Mouse (Mus musculus): Measurements from ENCODE around the gene Nkain2.
"Not testable (repeated sequence)": the region's sequence is repeated elsewhere in the genome, so short reads cannot be mapped to it uniquely, and the experiment has no call there.

Gene Nkain2

DNA sequence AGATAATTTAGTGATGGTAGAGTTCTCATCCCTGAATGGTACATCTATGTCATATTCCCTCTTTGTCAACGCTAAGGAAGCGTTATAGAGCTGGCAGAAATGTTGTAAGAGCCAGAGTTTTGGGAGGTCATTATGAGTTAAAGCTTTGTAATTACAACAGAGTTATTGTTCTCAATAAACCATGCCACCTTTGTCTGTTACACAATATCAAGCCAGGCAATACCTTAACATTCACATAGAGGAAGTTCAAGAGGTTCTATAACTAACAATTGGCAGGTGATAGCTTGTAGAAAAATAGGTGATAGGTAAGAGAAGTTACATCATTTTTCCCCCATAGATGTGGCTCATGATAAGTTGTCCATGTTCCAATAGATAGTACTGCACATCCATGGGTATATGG is 832.0 kb downstream of the Nkain2 start:
- DNase-seq (ENCODE audit: low spot score in 2 of 2) = no peak

DNA sequence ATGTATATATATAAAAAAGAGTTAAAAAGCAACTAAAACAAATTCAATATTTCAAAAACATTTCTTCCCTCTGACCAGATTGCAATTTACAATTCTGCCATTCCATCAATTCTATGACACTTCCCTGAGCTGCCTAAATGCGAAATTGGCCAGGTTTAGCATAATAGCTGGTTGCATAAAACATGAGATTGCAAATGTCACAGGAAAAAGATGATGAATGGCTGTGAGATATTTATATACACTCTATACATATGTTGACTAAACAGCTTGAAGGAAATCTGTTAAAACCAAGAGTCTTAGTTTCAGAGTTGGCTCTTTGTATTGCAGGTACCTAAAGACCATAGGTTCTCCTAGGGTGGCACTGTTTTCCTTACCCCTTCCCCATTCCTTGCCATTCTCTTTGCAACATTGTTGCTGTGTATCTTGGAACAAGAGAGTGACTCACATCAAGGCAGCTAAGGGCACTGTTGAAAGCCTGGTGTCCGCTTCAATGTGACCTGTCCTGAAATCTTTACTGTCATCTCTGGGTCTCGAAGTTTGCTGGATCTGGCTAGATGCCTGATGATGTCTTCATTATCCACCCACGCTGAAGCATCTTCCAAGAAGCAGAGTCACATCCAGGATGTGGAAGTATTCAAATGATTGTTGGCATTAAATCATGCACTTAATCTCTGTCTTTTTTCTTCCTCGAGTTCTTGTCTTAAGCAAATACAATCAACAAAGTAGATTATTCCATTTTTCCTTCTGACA is 837.5 kb downstream of the Nkain2 start:
- no peak for DNase-seq (ENCODE audit: low spot score in 2 of 2)

DNA sequence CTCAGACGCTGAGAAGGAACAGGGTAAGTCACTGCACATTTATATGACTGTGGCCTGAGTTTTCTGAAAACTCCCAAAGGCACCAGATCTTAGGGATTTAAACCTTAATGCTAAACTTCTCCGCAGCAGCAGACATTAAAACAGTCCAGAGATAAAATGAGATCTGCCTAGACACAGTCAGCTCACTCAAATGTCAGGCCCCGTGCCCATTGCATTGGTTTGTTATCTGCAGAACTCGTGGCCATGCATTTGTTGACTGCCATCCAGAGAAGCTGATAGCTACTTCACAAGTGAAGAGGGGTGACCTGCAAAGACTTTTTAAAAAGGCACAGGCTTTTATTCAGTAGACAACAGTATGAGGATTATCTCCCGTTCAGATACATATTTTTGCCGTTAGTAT is 838.2 kb downstream of the Nkain2 start:
- DNase-seq (ENCODE audit: low spot score in 2 of 2) = no peak

DNA sequence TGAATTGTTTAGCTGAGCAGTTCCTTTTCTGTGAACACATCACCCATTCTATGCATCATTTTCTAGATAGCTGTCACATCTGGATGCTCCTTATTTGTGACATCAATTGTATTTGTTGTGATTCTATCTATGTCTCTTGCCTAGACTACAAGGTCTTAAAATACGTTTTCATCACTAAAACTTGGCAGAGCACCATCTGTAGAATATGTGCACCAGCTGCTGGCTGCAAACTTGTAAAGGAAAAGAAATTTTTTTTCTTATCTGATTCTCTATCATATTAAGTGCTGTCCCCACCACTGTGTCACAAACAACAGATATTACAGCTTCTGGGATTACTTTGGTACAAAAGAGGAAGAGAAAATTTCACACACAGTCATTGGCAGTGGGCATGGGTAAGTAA is 860.3 kb downstream of the Nkain2 start:
- no peak for DNase-seq (ENCODE audit: low spot score in 2 of 2)

DNA sequence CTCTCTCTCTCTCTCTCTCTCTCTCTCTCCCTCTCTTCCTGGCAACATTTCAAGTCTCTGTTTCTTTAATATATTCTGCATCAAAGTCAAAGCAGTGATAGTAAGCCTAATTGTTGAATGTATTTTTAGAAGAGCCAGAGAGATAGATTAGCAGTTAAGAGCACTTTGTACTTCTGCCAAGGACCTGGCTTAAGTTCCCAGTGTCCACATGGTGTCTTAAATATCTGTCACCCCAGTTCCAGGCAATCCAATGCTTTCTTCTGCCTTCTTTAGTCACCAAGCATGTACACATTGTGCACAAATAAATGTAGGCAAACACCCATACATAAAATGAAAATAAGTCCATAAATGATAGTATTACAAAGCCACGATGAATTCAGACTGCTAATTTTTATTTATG is 871.9 kb downstream of the Nkain2 start:
- no peak for DNase-seq (ENCODE audit: low spot score in 2 of 2)

DNA sequence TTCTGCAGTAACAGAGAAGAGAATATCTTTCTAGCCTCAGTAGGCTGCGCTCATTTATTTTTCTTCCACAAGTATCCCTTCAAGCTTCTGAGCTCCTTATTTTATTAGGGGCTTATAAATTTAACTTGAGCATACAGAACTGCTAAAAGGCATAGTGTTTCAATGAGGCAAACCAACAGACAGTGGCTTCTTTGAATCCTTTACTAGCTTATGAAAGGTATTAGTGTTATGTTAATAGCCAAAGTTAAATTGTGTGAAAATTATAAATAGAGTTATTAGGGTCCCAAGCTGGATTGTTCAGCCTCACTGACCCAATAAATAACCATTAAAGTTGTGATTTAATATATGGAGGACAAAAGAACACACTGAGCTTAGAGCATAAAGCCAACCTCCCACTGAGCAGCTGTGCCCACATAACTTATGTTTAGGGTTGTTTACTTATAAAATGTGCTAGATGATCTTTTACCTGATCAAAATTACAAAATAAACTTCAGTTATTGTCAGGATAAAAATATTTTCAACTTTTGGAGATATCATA is 889.0 kb downstream of the Nkain2 start:
- no peak for DNase-seq (ENCODE audit: low spot score in 2 of 2)

DNA sequence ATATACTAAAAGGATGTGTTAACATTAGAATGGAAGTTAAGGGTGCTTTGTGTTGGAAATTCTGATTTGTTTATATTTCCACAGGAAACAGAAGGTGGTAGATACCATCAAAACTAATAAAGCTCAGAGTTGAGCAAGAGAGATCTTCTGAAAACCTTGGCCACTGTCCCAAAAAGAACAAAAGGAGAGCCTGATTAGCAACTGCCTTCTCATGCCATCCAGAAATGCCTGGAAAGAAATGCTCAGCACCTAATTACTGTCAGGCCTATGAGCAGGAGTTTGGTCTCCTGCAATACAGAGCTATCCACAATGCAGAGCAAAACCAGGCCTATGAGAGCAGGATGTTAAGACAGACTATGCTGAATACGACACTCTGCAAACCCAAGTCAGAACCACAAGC is 897.1 kb downstream of the Nkain2 start:
- DNase-seq (ENCODE audit: low spot score in 2 of 2) = no peak

DNA sequence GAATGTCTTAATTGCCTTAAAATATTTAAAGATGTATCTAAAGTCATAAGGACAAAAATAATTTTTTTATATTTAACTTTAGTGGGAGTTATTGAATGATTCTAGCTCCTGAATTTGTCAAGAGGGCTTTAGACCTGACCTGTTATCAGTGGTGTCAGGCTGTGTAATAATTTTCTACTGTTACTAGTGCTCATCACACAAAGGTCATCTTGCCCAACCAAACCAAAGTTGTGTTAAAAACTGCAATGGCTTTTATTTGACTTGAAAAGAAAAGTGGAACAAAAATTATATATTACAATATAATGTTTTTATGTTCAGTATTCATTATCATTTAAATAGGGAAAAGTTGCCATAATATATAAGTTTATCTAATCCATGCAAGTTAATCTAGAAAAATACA is 911.9 kb downstream of the Nkain2 start:
- no peak for DNase-seq (ENCODE audit: low spot score in 2 of 2)

DNA sequence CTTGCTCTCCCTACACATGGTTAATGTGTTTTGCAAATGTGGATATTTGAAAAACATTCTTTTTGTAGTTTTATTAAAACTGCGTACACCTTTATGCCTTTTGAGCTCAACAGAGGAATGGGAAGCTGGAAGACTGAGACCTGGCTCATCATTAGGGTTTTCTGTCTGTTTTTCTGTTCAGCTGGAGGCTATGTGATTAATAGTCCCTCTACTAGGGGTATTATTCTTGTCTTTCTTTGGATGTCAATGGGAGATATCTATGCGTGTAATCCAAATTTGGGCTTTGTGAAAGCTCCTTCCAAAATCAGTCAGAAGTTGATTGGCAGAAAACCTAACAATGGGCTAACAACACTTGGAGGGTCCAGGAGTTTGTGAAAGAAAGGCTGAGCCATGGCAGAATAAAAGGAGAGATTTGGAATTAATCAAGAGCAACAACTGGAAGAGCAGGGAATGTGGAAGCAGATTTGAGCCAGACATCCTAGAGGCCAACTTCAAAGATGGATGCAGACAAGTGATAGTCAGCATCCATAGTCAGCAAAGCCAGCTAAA is 943.0 kb downstream of the Nkain2 start:
- no peak for DNase-seq (ENCODE audit: low spot score in 2 of 2)

DNA sequence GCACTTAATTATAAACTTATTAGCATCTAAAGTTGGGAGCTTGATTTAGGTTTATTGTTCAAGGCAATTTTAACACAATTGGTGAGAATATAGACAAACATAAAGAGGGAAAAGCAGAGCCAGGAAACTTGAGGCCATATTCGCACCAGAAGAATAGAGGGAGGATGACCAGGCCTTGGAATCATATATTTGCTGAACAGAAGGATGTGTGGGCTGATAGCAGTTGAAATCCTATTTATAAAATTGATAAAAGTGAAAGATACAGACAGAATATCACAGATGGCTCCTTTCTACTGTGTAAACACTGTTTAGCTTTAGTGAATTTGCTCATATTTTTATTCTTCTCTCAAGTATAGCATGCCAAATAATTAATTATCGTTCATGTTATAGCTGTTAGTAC is 958.3 kb downstream of the Nkain2 start:
- no peak for DNase-seq (ENCODE audit: low spot score in 2 of 2)

DNA sequence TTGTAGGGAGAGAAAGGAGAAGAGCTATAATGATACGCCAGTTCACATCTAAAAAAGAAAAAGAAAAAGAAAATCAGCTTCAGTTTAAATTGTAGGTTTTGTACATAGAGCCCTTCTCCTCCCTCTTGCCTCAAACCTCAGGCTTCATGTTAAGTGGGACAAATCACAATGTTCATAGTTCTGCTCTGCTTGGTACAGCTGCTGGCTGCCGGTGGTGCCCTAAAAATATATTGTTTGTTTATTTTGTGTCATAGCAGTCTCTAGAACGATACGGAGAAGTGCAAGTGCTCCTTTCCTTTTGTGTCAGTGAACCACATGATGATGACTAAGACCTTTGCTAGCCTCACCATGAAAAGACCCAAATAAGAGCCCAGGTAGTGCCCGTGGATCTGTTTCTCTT is 962.6 kb downstream of the Nkain2 start:
- no peak for DNase-seq (ENCODE audit: low spot score in 2 of 2)

DNA sequence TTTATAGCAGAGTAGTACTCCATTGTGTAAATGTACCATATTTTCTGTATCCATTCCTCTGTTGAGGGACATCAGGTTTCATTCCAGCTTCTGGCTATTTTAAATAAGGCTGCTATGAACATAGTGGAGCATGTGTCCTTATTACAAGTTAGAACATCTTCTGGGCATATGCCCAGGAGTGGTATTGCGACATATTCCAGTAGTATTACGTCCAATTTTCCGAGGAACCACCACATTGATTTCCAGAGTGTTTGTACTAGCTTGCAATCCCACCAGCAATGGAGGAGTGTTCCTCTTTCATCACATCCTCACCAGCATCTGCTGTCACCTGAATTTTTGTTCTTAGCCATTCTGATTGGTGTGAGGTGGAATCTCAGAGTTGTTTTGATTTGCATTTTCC is 969.4 kb downstream of the Nkain2 start:
- not testable (repeated sequence) for DNase-seq (ENCODE audit: low spot score in 2 of 2)

DNA sequence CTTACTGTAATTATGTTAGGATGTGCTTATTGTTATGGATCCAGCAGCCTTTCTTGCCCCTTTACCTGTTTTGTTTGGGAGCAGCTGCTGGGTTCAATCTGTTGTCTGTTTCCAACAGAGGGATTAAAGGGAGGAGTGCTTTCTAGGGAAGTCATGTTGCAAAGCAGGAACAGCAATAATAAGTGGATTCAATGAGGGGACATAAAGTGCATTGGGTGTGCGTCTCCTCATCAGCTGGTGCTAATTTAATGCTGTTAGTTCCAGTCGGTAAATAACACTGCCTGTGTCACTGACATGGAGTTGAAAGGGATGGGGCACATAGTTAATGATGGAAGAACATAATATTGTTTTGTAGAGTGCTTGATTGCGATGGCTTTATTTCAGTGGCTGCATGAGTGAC is 982.8 kb downstream of the Nkain2 start:
- no peak for DNase-seq (ENCODE audit: low spot score in 2 of 2)

DNA sequence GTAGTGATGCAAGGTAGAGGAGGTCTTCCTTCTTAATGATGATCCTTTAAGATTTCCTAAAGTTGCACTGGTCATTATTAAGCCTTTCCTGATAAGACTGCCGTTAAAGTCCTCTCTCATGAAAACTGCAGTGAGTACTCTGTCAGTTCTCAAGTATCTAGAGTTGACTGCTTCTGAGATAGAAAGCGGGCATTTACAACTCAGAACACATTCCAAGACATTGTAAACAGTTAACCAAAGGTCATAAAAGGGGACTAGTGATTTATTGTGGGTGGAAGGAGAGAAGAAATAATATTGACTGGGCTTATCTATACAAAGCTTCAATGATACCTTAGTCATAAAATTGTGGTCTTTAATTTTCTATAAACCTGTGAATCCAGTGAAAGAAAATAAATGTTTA is 990.8 kb downstream of the Nkain2 start:
- no peak for DNase-seq (ENCODE audit: low spot score in 2 of 2)

DNA sequence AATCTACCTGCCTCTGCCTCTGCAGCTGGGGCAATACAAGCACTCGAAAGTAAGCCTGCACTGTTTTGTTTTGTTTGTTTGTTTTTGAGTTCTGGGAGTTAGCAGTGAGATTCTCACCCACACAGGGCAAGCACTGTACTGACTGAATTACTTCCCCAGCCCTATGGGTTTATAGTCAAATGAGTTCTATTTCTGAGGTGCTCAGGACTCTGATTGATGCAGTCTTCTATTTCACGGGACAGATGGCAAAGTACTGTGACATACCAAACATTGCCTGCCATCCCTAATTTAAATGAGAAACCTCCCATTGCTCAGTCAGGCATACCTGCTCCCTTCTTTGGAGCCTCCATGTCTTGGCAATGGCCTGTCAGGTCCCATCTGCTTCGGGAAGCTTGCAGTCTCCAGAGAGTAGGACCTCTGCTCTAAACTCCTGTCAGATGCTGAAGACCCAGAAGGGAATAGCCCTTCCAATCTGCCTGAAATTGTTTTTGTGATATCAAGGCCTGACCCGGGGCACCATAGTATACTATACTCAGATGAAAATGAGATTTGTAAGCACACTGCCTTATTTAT is 1016.9 kb downstream of the Nkain2 start:
- DNase-seq (ENCODE audit: low spot score in 2 of 2) = peak in 1 of 2 experiments; percentile 27

DNA sequence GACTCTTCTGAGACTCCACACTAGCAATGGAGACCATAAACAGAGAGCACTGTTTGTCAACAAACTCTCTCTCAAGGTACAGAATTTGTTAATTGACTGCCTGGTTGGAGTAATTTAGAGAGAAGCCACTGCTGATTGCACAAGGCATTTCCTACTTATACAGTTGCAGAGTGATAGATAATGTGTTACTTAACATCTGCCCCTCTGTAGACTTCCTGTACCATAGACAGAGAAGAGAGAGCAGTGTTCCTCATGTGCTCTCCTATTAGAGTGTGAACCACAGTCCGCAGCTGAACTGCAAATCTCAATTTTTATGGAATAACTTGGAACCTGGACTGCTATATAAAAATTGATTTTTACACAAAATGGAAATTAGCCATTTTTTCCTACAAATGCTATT is 1022.0 kb downstream of the Nkain2 start:
- no peak for DNase-seq (ENCODE audit: low spot score in 2 of 2)

DNA sequence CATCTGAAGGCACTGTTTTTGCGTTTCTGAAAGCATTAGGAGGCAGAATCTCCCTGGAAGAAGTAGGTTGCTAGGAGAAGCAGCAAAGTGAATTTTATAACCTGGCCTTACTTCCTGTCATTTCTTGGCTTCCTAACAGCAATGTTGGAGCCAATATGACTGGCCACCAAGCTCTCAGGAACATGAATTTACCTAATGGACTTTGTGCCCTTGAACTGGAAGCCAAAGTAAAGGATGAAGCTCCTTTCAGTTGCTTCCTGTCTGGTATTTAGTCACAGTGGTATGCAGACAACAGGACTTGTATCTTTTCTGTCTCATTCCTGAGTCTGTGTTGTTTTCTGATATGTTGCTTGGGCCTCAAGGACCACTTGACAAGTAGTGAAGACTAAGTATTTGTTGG is 1063.2 kb downstream of the Nkain2 start:
- DNase-seq (ENCODE audit: low spot score in 2 of 2) = no peak

DNA sequence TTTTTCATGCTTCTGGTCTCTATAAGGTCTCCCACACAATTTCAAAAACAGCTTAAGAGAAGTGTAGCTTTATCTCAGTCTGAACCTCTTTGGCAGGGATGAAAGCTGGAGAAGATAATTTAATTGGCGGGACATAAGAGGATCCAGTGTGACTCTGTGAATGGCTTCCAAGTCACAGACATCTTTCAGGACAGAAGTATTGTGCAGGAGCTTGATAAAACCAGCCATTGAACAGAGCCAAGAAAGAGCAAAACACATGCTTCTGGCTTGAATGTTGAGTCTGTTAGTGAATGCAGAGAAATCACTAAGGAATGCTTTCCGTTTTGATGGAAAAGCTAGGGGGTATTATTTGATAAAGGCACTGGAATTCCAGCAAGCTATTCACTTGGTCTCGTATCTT is 1077.7 kb downstream of the Nkain2 start:
- DNase-seq (ENCODE audit: low spot score in 2 of 2) = no peak

DNA sequence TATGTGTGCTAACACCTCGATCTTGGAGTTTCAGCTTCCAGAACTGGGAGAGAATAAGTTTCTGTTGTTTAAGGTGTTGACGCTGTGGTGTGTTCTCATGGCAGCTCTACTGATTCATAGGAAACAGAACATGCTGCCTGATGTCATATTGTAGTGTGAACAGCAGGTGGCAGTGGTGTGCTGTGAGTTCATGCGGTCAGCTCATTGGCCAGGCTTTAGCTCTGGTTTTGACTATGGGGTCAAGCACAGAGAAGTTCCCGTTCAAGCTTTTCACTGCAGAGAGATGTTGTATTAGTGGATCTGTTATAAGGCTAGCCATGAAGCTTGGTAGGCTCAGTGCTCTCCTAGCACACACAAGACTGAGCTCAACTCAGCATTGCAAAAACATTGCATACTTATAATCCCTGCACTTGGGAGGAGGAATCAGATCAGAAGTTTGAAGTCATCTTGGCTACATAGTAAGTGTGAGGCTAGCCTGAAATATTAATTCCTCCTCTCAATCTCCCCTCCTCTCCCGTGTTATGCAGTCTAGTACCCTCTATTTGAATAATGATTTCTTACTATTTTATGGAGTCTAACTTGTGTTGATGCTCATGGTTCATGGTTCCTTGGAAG is 1147.7 kb downstream of the Nkain2 start:
- peak; percentile 49 to 71 for DNase-seq (ENCODE audit: low spot score in 2 of 2)

DNA sequence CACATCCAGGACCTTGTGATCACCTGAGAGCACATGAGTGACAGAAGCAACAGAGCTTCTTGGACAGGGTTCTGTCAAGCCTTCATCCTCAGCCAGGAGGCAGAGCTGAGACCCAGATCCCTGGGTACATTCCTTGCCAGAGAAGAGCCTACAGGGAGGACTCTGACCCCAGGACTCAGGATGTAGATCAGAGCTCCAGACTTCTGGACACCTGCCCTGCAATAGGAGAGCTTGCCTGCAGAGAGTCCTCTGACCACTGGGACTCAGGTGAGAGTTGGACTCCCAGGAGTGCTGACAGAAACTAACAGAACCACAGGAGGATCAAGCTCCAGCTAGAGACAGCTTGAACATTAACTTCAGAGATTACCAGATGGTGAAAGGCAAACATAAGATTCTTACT is 1162.2 kb downstream of the Nkain2 start:
- DNase-seq (ENCODE audit: low spot score in 2 of 2) = no peak

DNA sequence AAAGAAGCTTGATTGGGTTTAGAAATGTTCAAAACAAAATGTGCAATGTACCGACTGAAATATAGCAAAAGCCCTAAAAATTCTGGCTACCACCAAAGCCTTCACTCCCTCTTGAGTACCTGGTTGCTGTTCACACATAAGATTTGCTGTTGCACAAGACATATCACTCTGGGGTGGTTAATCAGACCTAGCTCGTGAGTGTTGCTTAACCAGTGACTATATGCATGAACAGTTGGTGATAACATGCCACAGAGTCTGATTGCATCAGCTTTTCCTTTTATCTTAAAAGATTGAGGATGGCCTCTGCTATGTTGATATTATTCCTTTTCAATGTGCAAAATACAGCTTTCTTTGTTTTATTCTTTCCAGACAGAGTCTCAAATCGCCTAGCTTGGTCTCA is 1243.0 kb downstream of the Nkain2 start:
- DNase-seq (ENCODE audit: low spot score in 2 of 2) = no peak

DNA sequence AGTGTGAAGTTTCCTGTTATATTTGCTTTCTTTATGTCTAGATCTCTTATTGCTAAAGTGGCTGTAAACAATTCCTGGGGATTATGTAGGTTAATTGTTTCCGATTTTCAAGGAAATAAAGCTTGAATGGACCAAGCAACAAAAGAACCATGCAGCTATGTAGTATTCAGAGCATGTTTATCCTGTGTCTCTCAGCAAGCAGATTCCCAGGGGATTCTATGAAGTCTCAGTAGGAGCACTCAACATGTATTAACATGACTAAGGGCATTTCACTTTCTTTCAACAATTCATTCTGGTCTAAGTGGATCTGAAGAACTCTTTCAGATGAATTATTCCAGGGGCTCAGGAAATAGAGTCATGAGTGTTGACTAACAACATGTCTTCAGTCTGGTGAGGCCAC is 1244.2 kb downstream of the Nkain2 start:
- no peak for DNase-seq (ENCODE audit: low spot score in 2 of 2)

Data from cerebellum, postnatal 4 days (tissue).